Mouse (Mus musculus): ENCODE data around the gene Spaar.
"Not testable (repeated sequence)": the region's sequence is repeated elsewhere in the genome, so short reads cannot be mapped to it uniquely, and the experiment has no call there.

Spaar gene

DNA sequence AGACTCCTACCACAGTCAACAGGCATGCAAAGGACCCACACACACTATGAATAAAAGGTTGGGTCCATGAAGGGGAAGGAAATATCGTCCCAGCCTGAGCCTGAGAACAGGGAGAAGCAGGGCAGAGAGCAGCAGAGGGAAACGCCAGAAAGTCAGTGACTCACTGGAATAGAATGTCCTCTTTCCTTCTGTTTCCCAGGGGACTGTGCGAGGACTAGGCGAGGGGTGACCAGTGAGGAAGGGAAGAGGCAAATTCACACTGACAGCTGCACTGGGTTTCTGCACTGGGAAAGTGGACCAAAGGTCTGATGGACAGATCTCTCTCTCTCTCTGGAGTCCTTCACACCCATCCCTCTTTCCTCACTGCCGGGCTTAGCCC lies 1.3 kb upstream of the Spaar start:
- no peak for DNase-seq (ENCODE audit: extremely low spot score)

DNA sequence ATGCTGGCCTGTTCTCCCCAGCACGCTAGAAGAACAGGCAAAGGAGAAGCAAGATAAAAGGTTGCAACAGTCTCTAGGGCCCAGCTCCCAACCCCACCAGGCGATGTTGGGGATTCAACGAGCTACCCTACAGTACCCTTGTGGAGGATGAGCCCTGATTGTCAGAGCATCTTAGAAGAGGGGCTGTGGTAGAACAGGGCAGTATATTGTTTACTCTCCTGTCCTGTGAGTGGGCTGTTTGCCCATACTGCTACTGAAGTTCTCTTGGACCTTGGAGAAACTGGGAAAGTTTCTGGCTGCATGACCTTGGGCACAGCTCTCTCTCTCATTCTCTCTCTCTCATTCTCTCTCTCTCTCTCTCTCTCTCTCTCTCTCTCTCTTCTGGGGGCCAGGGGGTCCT lies 708 bp upstream of the Spaar start:
- DNase-seq (ENCODE audit: extremely low spot score), result no peak

DNA sequence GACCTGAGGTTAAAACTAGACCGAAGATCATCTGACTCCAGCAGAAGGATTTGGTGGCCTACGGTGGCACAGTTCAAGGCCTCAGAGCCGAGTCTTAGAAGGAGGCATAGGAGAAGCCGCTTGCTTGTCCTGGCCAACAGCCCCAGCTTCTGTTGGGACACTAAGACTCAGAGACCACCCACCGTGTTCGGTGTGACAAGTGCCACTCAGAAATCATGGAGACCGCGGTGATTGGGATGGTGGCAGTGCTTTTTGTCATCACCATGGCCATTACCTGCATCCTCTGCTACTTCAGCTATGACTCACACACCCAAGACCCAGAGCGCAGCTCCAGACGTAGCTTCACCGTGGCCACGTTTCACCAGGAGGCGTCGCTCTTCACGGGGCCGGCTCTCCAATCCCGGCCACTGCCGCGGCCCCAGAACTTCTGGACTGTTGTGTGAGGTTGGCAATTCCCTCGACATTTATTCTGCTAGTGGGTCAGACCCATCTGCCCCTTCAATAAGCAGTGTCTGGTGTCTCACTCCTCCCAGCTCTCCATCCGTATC lies 990 bp downstream of the Spaar start:
- no peak for DNase-seq (ENCODE audit: extremely low spot score)

DNA sequence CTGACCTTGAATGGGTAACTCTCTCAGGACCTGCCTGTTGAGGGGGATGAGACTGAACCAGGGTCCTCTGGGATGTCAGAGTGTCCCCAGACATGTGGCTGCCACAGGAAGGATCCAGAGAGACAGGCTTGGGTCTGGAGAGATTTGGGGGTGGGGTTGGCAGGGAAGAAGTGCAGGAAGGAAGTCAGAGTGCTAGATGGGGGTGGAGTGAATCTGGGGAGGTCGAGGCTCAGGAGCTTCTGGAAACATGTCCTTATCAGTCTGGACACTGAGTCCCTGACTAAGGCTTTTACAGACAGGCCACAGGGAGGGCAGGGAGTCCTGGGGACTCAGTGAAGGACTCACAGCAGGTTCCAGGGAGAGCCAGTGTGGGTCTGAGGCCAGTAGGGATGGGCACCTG lies 2.3 kb downstream of the Spaar start:
- DNase-seq (ENCODE audit: extremely low spot score), result no peak

DNA sequence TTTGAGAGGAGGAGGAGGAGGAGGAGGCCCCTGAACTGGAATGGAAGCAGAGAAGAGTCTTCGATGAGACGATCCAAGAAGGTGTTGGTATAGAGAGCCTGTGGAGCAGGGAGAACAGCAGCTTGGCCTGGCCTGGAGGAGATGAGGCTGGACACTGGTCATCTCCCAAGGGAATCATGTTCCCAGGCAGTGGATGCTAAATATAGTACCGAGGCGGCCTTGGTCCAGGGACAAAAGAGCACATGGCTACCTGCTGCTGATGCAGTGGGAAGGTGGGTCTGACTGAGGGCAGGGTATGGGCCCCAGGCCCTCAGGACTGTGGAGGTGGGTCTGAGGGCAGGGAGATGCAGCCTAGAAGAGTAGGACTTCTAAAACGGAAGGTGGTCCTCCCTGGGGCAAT lies 3.4 kb downstream of the Spaar start:
- no peak for DNase-seq (ENCODE audit: extremely low spot score)

DNA sequence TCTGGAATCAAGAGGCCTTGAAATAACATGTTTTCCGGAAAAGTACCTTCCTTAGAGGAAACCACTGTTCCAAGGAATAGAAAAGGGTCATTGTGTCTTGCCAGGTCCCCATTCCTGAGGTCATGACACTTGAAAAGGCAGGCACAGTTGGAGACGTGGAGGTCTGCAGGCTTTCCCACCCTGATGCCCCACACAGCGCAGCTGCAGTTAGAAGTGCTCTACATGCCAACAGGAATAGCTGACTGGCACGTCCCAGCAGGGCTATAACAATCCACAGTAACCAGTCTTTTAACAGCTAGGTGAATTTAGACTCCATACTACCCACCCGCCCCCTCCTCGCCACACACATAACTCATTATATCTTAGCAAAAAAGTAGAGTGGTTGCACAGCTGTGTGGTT lies 7.3 kb downstream of the Spaar start:
- no peak for DNase-seq (ENCODE audit: extremely low spot score)

DNA sequence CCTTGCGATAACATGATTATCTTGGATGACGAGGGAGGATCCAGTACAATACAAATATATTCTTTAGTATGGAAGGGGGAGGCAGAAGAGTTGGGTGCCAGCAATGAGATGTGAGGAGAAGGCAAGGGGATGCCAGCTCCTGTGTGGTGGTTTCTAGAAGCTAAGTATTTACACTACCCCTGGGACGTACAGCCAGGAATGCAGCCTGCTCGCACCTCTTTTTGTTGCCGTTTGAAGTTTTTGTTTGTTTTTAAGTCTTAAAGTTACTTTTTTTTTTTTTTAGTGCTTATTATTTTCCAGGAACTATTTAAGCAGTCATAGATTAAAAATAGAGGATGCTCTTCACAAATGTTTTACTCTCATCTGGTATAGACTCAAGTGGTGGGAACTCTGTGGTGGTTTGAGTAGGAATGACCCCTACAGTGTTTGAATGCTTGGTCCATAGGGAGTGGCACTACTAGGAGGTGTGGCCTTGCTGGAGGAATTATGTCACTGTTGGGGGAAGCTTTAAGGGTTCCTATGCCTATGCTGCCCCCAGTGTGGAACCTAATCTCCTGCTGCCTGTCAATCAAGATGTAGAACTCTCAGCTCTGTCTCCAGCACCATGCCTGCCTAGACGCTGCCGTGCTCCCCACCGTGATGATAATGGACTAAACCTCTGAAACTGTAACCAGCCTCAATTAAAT lies 9.3 kb downstream of the Spaar start:
- no peak for DNase-seq (ENCODE audit: extremely low spot score)

DNA sequence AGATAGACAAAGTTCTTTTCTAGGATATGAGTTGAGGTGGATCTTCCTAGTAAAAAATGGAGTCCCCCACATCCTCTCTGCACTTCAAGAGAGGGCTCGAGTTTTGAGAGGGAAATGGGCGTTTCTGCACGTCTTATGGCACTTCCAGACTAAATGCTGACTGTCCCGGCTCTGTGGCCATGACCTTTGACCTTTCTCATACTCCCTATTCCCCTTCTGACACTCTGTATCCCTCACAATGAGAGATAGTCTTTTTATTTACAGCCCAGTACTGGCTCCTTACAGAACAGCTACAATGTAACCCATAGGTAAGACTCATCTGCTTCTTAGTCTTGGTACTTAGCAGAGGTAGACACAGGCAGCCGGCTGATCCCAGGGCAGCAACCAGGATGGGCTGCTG lies 11.7 kb downstream of the Spaar start:
- DNase-seq (ENCODE audit: extremely low spot score), result no peak

DNA sequence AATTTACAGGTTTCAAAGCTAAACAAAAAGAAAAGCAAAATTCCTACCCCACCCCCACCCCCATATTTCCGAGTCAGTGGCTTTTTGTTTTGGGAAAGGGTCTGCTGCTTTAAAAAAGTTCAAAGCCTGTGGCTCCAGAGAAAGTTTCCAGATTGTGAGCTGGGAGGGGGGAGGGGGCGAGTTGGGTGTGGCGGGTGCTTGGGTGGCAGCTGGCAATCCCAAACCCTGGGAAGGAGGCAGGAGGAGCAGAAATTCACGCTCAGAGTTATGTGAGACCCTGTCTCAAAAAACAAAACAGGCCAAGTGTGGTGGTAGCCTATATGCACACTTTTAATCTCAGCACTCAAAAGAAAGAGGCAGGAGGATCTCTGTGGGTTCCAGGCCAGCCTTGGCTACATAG lies 12.8 kb downstream of the Spaar start:
- no peak for DNase-seq (ENCODE audit: extremely low spot score)

DNA sequence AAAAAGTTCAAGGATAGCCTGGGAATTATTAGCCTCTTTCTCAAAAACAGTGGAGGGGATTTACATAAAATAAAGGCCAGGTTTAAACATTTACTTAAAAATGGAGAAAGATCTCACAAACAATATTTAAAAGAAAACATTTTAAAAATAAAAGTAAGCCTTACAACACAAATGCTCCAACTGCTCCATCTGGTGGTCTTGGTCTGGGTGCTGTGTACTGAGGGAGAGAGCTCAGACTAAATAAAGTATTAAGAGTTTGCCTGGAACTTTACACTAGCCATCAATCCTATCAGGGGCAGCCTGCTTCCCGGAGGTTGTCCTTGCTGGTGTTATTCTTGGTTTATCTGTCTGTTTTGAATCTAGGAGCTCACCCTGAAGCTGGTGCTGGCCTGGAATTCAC lies 13.3 kb downstream of the Spaar start:
- DNase-seq (ENCODE audit: extremely low spot score), result no peak

DNA sequence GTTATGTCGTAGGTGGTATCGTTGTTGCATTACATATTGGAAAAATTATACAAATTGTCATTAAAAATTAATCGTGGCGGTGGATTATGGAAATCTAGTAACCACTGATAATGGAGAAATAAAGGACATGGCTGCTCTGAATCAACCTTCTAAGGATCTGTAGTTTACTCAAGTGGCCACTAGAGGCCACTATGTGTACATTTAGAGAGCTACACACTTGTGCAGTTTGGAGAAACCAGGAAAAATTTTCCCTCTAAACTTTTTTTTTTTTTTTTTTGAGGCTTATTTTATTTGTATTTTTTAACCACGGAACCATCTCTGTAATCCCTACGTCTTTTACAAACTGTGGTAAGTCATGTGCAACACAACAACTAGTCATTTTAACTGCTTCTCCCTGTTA lies 15.4 kb downstream of the Spaar start:
- DNase-seq (ENCODE audit: extremely low spot score), result no peak

DNA sequence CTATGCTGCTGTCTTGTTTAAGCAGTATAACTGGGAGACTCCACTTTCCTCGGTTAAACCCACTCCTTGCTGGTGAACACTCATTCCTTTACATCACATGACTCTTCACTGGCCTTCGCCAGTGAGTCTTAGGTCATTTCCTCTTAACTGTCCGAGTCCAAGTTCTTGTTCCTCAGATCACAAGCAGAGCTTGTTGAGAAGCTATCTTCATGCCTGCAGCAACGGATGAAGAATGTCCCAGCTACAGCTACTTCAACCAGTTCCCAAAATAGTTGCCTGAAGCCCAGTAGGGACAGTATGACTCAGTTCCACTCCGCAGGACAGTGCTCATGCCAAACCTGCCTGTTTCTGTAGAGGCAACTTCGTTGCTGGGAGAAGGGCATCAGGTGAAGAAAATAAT lies 27.4 kb downstream of the Spaar start:
- DNase-seq (ENCODE audit: extremely low spot score), result no peak

DNA sequence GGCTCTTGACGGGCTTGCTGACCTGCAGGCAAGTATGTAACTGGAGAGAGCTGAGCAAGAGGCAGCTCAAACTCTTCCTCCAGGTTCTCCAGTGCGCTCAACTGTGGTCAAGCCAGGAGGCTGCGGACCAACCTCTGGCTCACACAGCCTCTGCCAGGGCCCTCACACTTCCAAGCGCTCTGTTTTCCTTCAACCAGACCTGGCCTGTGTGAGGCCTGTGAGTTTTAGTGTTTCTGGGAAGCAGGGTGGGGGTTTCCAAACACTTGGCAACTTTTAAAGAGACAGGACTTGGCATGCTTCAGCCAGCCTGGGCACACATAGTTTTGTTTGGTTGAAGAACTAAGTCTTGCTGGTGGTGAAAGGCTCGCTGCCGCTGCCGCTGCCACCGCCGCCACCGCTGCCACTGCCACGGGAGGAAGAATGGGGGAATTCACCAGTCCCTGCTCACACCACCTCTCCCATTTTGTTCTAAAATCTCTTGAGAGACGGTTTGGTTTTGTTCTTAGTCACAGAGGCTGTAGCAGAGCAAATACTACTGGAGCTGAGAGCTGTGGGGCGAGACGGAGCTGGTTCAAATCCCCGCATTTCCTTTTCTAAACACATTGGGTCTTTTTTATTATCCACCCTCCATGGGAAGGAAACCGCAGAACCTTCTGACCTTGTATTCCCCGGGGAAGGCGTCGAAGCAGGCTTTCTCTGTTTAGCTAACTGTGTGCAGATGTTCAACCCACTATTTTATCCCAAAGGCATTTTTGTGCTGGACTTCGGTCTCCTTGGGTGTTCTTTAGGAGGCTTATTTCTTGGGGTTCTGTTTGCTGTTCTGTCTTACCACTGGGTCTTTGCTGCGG lies 30.0 kb downstream of the Spaar start:
- DNase-seq (ENCODE audit: extremely low spot score), result no peak

DNA sequence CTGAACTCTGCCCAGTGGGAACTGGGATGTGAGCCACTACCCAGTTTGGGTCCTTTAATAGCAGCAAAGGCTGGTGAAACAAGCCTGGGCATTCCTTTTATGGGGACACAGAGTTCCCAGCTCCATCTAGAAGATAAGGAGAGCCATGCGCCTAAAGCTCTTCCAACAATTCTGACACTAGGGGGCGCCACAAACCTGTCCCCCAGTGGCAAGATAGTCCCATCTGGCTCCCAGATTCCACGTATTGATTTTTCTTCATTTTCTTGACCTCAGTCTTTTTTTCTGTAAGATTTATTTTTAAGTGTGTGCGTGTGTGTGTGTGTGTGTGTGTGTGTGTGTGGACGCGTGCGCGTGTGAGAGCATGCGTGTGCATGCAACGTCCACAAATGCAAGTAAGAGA lies 30.6 kb downstream of the Spaar start:
- no peak for DNase-seq (ENCODE audit: extremely low spot score)

DNA sequence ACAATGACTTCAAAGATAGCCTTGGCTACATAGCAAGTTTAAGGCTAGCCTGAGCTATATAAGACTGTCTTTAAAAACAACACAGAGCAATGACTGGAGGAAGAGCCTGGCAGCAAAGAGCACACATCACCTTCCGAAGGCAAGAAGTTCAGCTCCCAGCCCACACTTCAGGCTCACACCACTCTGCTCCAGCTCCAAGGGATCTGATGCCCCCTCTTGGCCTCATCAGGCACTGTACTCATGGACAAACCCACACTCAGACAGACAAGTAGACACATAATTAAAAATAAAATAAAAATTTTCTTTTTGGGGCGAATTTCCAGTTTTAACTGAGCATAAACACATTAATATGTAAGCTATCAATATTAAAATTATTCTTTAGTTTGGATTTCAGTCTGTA lies 31.5 kb downstream of the Spaar start:
- no peak for DNase-seq (ENCODE audit: extremely low spot score)

DNA sequence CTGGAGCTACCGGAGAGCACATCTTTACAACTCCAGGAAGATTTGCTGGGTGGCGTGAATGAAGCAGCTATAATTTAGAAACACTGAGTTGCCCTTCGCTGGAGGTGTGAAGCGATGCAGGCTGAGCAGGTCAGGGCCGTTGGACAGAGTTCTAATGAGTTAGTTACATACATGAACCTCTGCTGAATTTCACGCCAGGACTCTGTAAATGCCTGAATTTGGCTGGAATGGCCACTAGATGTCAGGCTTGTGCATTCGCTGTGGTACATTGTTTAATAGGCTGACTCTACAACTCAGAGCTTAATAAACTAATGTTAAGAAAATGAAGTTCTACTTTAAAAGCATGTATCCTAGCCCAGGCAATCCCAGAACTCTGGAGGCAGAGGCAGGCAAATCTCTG lies 33.6 kb downstream of the Spaar start:
- DNase-seq (ENCODE audit: extremely low spot score), result peak; percentile 48

DNA sequence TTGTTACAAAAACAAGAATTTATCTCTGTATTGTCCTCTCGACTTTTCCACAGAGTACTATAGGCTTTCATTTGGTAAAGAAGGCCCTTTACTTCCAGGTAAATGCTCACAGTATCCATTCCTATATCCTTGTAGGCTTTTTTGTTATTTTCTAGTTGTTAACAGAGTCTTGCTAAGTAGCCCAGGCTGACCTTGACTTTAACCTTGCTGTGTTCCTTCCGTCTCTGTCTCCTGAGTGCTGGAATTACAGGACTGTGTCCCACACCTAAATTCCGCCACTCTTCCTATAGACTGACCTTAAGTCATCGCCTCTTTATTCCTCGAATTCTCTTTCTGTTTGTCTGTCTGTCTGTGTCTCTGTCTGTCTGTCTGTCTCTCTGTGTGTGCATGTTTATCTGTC lies 38.5 kb downstream of the Spaar start:
- DNase-seq (ENCODE audit: extremely low spot score), result no peak

DNA sequence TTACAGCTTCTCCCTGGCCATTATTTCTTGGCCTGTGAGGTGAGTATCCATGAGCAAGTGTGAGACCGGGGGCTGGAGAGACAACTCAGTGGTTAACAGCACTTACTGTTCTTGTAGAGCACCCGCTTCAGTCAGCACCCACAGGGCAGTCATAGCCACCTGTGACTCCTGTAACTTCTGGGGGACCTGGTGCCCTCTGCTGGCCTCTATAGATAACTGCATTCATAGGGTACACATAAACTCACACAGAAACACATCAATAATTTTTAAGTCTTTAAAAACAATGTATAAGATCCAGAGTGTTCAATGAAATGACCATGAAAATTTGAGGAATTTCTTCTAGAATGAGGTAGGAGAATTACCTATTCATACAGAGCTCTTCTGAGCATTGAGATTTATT lies 39.5 kb downstream of the Spaar start:
- no peak for DNase-seq (ENCODE audit: extremely low spot score)

DNA sequence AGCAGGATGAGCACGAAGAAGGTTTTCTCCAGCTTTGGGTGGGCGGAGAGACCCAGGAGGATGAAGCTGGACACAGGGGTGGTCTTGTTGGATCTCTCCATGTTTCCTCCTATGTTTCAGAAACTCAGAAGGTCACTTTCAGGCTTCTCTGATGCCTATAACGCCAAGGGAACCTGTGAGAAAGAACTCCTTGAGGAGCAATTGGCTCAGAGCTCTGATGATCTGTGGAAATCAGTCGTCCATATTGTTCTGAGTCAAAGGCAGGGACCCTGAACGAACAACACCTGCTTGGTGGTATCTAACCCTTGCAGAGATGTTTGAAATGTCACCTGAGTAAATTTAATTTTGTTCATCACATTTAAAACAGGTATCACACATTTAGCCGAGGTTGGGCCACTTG lies 41.1 kb downstream of the Spaar start, which contains the start of gene Olfr159:
Olfr159 (minus strand) TSS at position 101 of the 400 bp plus-strand sequence.
- no peak for DNase-seq (ENCODE audit: extremely low spot score)

DNA sequence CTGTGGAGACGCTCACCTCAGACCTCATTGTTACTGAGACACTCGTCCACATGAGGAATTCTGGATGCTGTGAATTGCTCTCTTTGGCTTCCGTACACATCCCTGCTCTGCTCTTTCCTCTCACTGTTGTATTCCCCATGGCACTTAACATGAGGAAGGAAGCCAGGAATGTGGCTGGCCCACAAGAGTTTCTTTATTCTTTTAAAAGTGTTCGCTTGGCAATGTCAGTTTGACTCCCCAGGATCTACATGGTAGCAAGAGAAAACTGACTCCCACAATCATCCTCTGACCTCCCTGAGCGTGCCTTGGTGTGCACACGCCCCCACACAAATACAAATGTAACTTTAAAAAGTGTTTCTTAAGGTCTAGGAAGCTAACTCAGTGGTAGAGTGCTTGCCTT lies 41.8 kb downstream of the Spaar start:
- no peak for DNase-seq (ENCODE audit: extremely low spot score)

DNA sequence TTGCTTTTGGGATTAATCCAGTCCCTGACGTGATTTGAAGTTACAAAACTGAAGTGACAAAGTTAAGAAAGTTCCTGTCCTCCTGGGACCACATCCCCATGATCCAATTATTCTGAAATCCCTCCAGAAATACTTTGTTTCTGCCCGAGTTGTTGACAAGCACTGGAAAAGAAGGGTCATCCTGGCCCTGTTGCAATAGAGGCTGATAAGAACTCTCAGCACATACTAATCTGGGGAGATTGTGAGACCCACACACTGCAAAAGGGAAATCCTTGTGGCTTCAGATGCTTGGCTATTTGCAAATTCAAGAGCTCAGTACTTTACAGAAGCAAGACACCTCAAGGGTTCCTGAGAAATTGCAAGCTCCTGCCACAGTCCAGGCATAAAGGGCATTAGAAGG lies 42.5 kb downstream of the Spaar start:
- DNase-seq (ENCODE audit: extremely low spot score), result no peak

DNA sequence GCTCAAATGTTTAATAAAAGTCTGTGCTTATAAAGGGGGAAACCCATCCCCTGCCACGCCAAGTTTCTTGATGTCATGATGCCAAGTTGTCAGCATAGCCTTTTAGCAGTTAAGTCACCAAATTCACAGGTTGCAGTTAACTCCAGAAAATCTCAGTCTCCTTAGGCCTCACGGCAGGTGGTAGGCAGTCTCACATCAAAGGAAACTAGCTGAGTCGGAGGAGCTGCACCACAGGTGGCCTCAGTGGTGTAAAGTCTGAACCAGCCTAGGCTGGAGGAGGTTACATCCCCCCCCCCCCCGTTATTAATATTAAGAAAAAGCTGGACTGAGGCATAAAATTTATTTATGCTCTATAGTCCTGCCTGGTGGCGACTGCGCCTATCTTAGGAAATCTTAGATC lies 65.5 kb downstream of the Spaar start:
- no peak for DNase-seq (ENCODE audit: extremely low spot score)

DNA sequence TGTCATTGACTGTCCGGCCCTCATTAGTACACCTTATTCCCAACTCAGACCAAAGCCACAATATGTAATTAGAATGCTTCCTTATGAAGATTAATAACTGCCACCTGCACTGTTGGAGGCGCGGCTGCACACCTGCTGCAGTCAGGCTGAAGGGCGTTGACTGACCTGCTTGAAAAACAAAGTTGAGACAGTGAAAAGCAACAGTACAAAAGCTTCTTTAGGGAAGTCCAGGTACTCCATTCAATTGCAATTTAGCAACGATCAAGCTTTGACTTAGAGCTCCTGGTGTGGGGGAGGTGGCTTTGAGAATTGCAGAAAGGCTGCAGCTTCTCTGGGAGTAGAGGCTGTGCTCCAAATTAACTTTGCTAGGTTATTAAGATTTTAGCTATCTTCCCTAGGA lies 66.0 kb downstream of the Spaar start:
- not testable (repeated sequence) for DNase-seq (ENCODE audit: extremely low spot score)

Measured in embryo, embryonic 9.5 days (tissue).